Mouse (Mus musculus) spleen, embryonic (tissue): ENCODE results near the gene Mrpl24.

Source experiments
- CTCF ChIA-PET: fragments of 350-600 bp; sonication (Branson Sonifier 250); formaldehyde crosslinking; loops from one replicate; lab custom pipeline; 2022; lab: Charles Lee

Gene Mrpl24

GRCm38 (mm10) chr3:87972776-87973175 lies 53.5 kb downstream of the Mrpl24 start:
- CTCF ChIA-PET: no interaction called here
